Mouse (Mus musculus) ES-Bruce4 (cell line): ENCODE data around the gene F2rl3.

ENCODE experiments used
- CTCF ChIP-seq: IDR thresholded peaks from one replicate; pipeline ENCODE4 v1.8.1; 2011; ENCODE audit warnings: low read depth, low read length
- EP300 ChIP-seq: IDR thresholded peaks from 2 replicates; pipeline ENCODE4 v1.6.1; 2011; ENCODE audit warnings: low read depth, low read length; ENCODE audit not compliant: insufficient read depth
- POLR2A ChIP-seq: IDR thresholded peaks from one replicate; pipeline ENCODE4 v1.8.1; 2011; ENCODE audit warnings: low read length; ENCODE audit not compliant: insufficient read depth

DNA sequence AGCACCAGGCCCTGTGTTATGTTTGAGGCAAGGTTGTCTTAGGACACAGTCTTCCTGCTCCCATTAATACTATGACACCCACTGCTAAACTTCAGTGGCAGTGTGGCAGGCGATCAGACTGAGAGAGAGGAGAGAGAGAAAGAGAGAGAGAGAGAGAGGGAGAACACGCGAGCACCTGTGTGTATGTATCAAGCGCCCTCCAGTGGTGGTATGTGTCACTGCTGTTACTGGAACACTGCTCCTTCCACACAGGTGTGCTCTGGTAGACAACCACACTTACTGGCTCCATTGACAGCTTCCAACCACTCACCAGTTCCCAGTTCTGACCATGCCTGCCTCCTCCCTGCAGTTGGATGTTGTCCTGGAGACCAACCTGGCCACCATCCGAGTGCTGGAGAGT, 15.6 kb upstream of the F2rl3 start:
- TF ChIP-seq POLR2A: no peak
- TF ChIP-seq CTCF: peak; percentile 95
- no peak for TF ChIP-seq EP300
